Mouse (Mus musculus) hematopoietic stem cell, adult 5-6 weeks (primary cell): ENCODE measurements around the gene Pdzph1. TPM values are rescaled to one million over a fixed set of nuclear protein-coding genes. Genes with fewer than 3 reads are reported as not detected.
A peak's percentile ranks its signal among the peaks of the same experiment; 100 is the strongest.

ENCODE experiments used
- ATAC-seq, 2 experiments: fragments of 125-278 bp in 1 of 2; replicated peaks in 1 of 2; 2 replicates each; pipeline ENCODE4 v1.8.0; 2016 to 2017; ENCODE audit warnings: inconsistent platforms in 2 of 2, mild to moderate bottlenecking in 2 of 2, moderate number of reproducible peaks in 2 of 2, low read depth in 1 of 2, moderate TSS enrichment in 1 of 2; ENCODE audit not compliant: low FRiP score in 2 of 2, poor library complexity in 2 of 2, severe bottlenecking in 2 of 2, insufficient read depth in 1 of 2, low TSS enrichment in 1 of 2
- total RNA-seq: library from RNA; stranded (forward); fragments of 172-1452, 232-1000 nt; gene quantifications from 2 replicates; pipeline ENCODE4 v1.2.3, GENCODE M21; 2017

Pdzph1 gene
- total RNA-seq, 1 experiment from 2014 or later = not detected

DNA sequence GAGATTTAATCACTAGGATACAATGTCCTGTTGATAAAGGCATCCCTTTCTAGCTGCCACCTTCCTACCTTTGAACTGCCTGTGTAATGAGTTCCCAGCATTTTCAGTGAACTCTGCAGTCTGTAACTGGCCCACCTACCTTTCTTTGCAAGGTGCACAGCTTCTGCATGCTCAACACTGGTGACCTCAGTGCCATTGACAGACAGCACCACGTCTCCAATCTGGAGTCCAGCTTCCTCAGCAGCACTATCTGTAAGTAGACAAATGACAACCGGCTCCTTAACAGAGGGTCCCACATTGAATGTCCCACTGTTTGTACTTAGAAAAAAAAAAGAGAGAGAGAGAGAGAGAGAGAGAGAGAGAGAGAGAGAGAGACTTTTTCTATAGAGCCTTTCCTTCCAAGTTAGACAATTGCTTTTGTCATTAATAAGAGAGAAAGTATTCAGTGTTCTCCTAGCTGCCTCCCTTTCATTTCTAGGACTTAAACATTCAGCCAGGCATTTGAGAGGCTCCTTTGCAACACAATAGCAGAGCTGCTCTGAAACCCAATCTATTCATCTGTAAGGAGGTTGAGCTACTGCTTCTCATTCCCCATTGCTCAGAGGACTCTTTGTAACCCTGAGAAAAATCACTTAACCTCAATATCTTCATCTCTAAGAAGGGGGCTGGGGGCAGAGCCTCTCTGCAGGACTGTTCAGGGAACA is 58.7 kb downstream of the Pdzph1 start:
- ATAC-seq = no peak

GRCm38 (mm10) chr17:58924754-58925546 is 66.2 kb downstream of the Pdzph1 start:
- peak; percentile 30 to 65; a peak in 2 of 4 replicates for ATAC-seq

- ATAC-seq = no peak
Observed at GRCm38 (mm10) chr17:58923901-58924476, 67.2 kb downstream of the Pdzph1 start.

GRCm38 (mm10) chr17:58923316-58923866 is 67.8 kb downstream of the Pdzph1 start:
- no peak for ATAC-seq

DNA sequence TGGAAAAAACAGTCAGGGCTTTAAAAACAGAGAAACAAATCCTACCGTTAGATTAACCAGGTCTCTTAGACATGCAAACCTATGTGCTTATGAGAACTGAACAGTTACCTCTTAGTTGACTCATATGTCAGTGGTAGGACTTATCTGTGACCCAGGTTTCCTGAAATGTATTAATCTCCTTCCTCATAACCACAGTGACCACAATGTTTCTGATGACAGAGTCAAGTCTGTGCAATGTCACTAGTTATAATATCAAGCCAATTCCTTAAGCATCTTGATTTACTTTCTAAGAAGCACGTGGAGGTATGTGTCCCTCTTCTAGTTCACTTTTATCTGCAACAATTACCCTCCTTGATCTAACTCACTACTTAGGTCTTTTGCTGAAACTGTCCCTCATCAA is 68.4 kb downstream of the Pdzph1 start:
- peak; percentile 83 to 88 for ATAC-seq

DNA sequence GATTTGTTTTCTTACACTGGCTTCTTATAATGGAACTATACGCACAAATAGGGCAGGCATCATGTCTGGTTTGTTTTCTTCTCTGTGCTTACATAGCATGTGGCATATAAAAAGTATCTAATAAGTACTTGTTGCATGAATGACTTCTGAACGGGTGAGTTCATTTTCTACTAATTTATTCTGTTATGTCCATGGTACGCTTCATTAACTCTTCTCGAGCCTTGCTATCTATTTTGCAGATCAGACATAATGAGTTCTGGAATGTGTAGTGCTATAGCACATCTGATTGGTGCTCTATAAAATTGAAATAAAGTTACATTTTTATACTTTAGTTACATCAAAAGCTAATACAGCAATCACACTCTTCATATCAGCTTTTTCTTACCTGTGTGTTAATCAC is 71.2 kb downstream of the Pdzph1 start:
- ATAC-seq = no peak

DNA sequence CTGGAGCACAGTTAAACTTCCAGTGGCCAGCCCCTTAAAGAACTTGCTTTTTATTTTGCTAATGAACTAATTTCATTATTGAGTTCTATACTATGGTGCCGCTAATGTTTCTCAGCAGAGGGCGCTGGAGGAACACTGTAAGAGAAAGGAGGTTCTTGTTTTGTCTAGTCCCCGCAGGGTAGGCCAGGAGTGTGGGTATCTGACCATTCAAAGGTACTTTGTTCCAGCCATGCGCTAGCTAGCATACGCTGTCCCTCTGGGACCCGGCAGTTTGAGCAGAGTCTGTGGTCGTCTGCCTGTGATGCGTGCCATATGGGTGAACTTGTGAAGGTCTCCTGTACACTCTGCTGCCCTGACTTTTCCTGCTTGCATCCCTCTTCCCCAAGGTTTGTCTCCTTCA is 72.1 kb downstream of the Pdzph1 start:
- peak; percentile 65 to 68 for ATAC-seq

- ATAC-seq = no peak
Observed at GRCm38 (mm10) chr17:58918539-58918938, 72.6 kb downstream of the Pdzph1 start.

GRCm38 (mm10) chr17:58911564-58911963 is 79.6 kb downstream of the Pdzph1 start:
- no peak for ATAC-seq

- ATAC-seq = peak; percentile 62 to 69; a peak in 3 of 4 replicates
Observed at GRCm38 (mm10) chr17:58909061-58909661, 82.0 kb downstream of the Pdzph1 start.

GRCm38 (mm10) chr17:58906001-58906400 is 85.2 kb downstream of the Pdzph1 start:
- ATAC-seq = no peak

GRCm38 (mm10) chr17:58891488-58892210 is 99.5 kb downstream of the Pdzph1 start:
- ATAC-seq = no peak

DNA sequence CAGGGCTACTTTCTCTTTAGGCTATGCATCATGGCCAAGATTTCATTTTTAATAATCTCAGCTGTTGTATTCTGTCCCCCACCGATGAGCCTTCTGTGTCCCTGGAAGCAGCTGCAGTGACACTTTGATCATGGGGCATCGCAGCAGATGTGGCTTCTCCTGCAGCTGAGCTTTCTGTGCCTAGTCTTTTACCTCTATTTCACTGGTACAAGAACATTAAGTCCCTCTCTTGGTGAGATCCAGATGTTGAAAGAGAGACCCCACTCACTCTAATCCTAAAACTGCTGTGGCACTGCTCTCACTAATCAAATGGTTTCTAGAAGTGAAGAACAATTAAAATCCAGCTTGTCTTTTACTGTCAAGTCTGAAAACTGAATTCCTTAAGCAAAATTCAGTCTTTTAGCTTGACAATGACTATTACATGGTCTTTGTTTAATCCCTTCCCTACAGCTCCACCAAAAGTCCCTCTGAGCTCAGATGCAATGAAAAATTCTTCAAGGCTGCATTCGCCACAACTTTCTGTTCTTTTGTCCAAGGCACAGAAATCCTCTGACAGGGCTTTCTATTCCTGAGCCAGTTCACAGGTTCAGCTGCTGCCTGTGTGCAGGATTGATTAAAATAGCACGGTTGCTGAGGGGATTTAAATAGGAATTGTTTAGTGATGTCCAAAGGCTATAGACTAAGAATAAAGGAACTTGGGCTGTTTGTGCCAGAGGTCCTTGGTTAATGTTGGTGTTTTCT is 101.1 kb downstream of the Pdzph1 start:
- ATAC-seq = no peak

GRCm38 (mm10) chr17:58884393-58884792 is 106.8 kb downstream of the Pdzph1 start:
- ATAC-seq = no peak

- ATAC-seq = peak; percentile 85 to 92
Observed at GRCm38 (mm10) chr17:58873356-58873755, 117.8 kb downstream of the Pdzph1 start.

DNA sequence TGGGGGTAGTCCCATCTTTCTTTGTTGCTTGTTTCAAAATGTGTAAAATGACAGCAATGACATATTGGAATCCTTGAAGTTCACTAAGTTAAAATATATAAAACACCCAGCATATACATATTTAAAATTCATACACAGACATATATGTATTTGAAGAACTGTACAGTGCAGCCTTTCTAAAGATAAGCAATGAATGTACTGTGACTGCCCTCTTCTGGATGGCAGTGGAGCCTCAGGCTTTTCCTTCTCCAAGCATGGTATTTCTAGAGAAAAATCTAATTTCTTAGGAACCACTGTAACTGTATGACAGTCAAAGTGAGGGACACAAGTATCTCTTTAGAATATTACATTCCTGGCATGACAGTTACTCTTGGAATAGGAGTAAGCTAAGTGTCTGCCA is 120.4 kb downstream of the Pdzph1 start:
- no peak for ATAC-seq
